Mouse (Mus musculus) midbrain, embryonic 11.5 days (tissue): ENCODE measurements around the gene Lnx2. TPM values are rescaled to one million over a fixed set of nuclear protein-coding genes. Genes with fewer than 3 reads are reported as not detected.

Source experiments
- ATAC-seq: fragments of 200-750 bp; cut with Nextera tagmentation; 2 replicates; pipeline ENCODE4 v1.8.0; 2017; ENCODE audit warnings: moderate TSS enrichment, moderate library complexity; ENCODE audit not compliant: low FRiP score
- DNase-seq: peaks from one replicate; pipeline ENCODE4 v3.0.0; 2015; ENCODE audit warnings: low spot score; ENCODE audit errors: missing footprints
- H3K27ac ChIP-seq: fragments of 300-500 bp; sonication (generic); 2 replicates; pipeline ENCODE4 v1.5.1; 2014; ENCODE audit warnings: low read depth, low read length
- H3K27me3 ChIP-seq: fragments of 300-500 bp; sonication (generic); 2 replicates; pipeline ENCODE4 v1.6.1; 2014; ENCODE audit warnings: mild to moderate bottlenecking, low read length, moderate library complexity, mixed read lengths; ENCODE audit not compliant: control insufficient read depth, insufficient read depth
- H3K36me3 ChIP-seq: fragments of 300-500 bp; sonication (generic); 2 replicates; pipeline ENCODE4 v1.6.1; 2014; ENCODE audit warnings: mild to moderate bottlenecking, low read length, moderate library complexity, mixed read lengths; ENCODE audit not compliant: control insufficient read depth, insufficient read depth
- H3K4me1 ChIP-seq: fragments of 300-500 bp; sonication (generic); 2 replicates; pipeline ENCODE4 v1.6.1; 2014; ENCODE audit warnings: low read length; ENCODE audit not compliant: control insufficient read depth, insufficient read depth
- H3K4me2 ChIP-seq: fragments of 300-500 bp; sonication (generic); 2 replicates; pipeline ENCODE4 v1.6.1; 2014; ENCODE audit warnings: mild to moderate bottlenecking, moderate library complexity
- H3K4me3 ChIP-seq: fragments of 300-500 bp; sonication (generic); 2 replicates; pipeline ENCODE4 v1.5.1; 2014; ENCODE audit warnings: low read depth, low read length
- H3K9ac ChIP-seq: fragments of 300-500 bp; sonication (generic); 2 replicates; pipeline ENCODE4 v1.6.1; 2014; ENCODE audit warnings: low read length
- H3K9me3 ChIP-seq: fragments of 300-500 bp; sonication (generic); 2 replicates; pipeline ENCODE4 v1.6.1; 2016; ENCODE audit warnings: low read length; ENCODE audit not compliant: control insufficient read depth
- WGBS: fragments of 180-500 bp; shearing (Covaris S2); extraction: QIAGEN DNeasy Blood & Tissue Kit; methylation state at CpG from one replicate; pipeline ENCODE4 v1.1.7; 2014; 5-methylcytosine and 5-hydroxymethylcytosine counted together
- polyA plus RNA-seq: library from polyadenylated mRNA; unstranded; fragments of >200 nt; fragmentation: Nextera tagmentation; extraction: Ambion mirVana; gene quantifications from 2 replicates; pipeline ENCODE4 v1.2.1, GENCODE M21; 2014

The Lnx2 gene
- polyA plus RNA-seq, 1 experiment from 2014 or later, result 8.1 TPM

- H3K9ac ChIP-seq, result no peak overlapping the region
- H3K27me3 ChIP-seq, result no peaks in the 10 kb centered on the region
- no peaks in the 10 kb centered on the region for H3K4me1 ChIP-seq
- no peak for ATAC-seq
- no peak overlapping the region for H3K27ac ChIP-seq
- H3K4me2 ChIP-seq, result no peak overlapping the region
- H3K9me3 ChIP-seq, result no peaks in the 10 kb centered on the region
- 83% methylated on average over 25 of the region's 25 CpGs for WGBS
- peak; percentile 47 for DNase-seq
- H3K36me3 ChIP-seq, result no peaks in the 10 kb centered on the region
- H3K4me3 ChIP-seq, result no peak overlapping the region
Observed at GRCm38 (mm10) chr5:146973858-146974780, 102.3 kb downstream of the Lnx2 start.

- peak; percentile 37 for DNase-seq
- H3K4me3 ChIP-seq, result no peak overlapping the region
- ATAC-seq, result no peak
- no peaks in the 10 kb centered on the region for H3K9me3 ChIP-seq
- H3K27me3 ChIP-seq, result no peaks in the 10 kb centered on the region
- H3K27ac ChIP-seq, result no peak overlapping the region
- H3K4me2 ChIP-seq, result no peak overlapping the region
- no peak overlapping the region for H3K9ac ChIP-seq
- H3K4me1 ChIP-seq, result no peaks in the 10 kb centered on the region
- no peaks in the 10 kb centered on the region for H3K36me3 ChIP-seq
- WGBS, result 94% methylated on average over 9 of the region's 9 CpGs
Observed at GRCm38 (mm10) chr5:146973353-146973752, 103.0 kb downstream of the Lnx2 start.

GRCm38 (mm10) chr5:146971776-146972561 is 104.4 kb downstream of the Lnx2 start:
- Histone ChIP-seq H3K4me2 (no peak overlapping the region), H3K27ac (no peak overlapping the region), H3K36me3 (no peaks in the 10 kb centered on the region), H3K27me3 (no peaks in the 10 kb centered on the region), H3K9ac (no peak overlapping the region), H3K9me3 (no peaks in the 10 kb centered on the region), H3K4me1 (no peaks in the 10 kb centered on the region), H3K4me3 (no peak overlapping the region)
- peak; percentile 17 for DNase-seq
- ATAC-seq, result no peak
- 70% methylated on average over 10 of the region's 10 CpGs for WGBS

- Histone ChIP-seq H3K9me3 (no peaks in the 10 kb centered on the region), H3K9ac (no peak overlapping the region), H3K4me2 (no peak overlapping the region), H3K27ac (no peak overlapping the region), H3K4me3 (no peak overlapping the region), H3K36me3 (no peaks in the 10 kb centered on the region), H3K27me3 (no peaks in the 10 kb centered on the region), H3K4me1 (peaks cover 2% of the 10 kb centered on the region; the same call in 1 of the 2 replicates)
- no peak for ATAC-seq
- DNase-seq, result peak; percentile 85
- 50% methylated on average over 13 of the region's 13 CpGs for WGBS
Observed at GRCm38 (mm10) chr5:146968695-146969393, 107.5 kb downstream of the Lnx2 start.

Other genes with a start within 250 kb of the Lnx2 start
- 495 and 509 TPM in 2 replicates for gene Rpl21, start 243.7 kb downstream of the Lnx2 start, polyA plus RNA-seq
- gene Rasl11a, start 231.5 kb downstream of the Lnx2 start, polyA plus RNA-seq, result 23.2 and 28.4 TPM in 2 replicates
- gene Gtf3a, start 127.9 kb downstream of the Lnx2 start, polyA plus RNA-seq, result 102 TPM in 2 replicates
- gene Mtif3, start 112.8 kb downstream of the Lnx2 start, polyA plus RNA-seq, result 24.2 and 24.3 TPM in 2 replicates
- 111 and 120 TPM in 2 replicates for gene Polr1d, start 464 bp upstream of the Lnx2 start, polyA plus RNA-seq
- gene Gsx1, start 112.1 kb upstream of the Lnx2 start, polyA plus RNA-seq, result 14.6 and 19.0 TPM in 2 replicates
- not detected in 2 replicates for gene Pdx1, start 193.4 kb upstream of the Lnx2 start, polyA plus RNA-seq
- not detected in 2 replicates for gene Cdx2, start 230.7 kb upstream of the Lnx2 start, polyA plus RNA-seq
- not detected in 2 replicates for gene Urad, start 245.9 kb upstream of the Lnx2 start, polyA plus RNA-seq